Mouse (Mus musculus) E14TG2a.4 (cell line): ENCODE measurements at regions not wholly inside any gene's neighbourhood (a gene's known extent, or its start where the extent isn't known, plus 50 kb on each side); places are given as distances from the start of the nearest gene placed in this dataset.

ENCODE experiments used
- CTCF ChIP-seq: conservative IDR thresholded peaks from 2 replicates; pipeline ENCODE4 v1.5.1; 2014; ENCODE audit warnings: low read length
- NANOG ChIP-seq: IDR thresholded peaks from 2 replicates; pipeline ENCODE4 v1.6.1; 2014; ENCODE audit warnings: borderline replicate concordance, low read length, mixed read lengths
- POU5F1 ChIP-seq: IDR thresholded peaks from 2 replicates; pipeline ENCODE4 v1.6.1; 2014; ENCODE audit warnings: low read length, borderline replicate concordance

- TF ChIP-seq CTCF (no peak), POU5F1 (no peak), NANOG (no peak)
Measured at GRCm38 (mm10) chr12:77022538-77022937, 60.5 kb upstream of the Max start.
